Mouse (Mus musculus) forebrain, embryonic 10.5 days (tissue): ENCODE results near the gene Cnfn. TPM values are rescaled to one million over a fixed set of nuclear protein-coding genes. Genes with fewer than 3 reads are reported as not detected.
"Not testable (repeated sequence)": the region's sequence is repeated elsewhere in the genome, so short reads cannot be mapped to it uniquely, and the experiment has no call there.

Experiments used
- DNase-seq: peaks from one replicate; pipeline ENCODE4 v3.0.0-alpha.2; 2017; ENCODE audit warnings: low spot score; ENCODE audit errors: extremely low spot score
- H3K27ac ChIP-seq: fragments of 300-500 bp; sonication (generic); 2 replicates; pipeline ENCODE4 v1.5.1; 2016; ENCODE audit warnings: mild to moderate bottlenecking
- H3K27me3 ChIP-seq: fragments of 300-500 bp; sonication (generic); 2 replicates; pipeline ENCODE4 v1.6.1; 2016; ENCODE audit warnings: mild to moderate bottlenecking; ENCODE audit not compliant: poor library complexity, severe bottlenecking
- H3K36me3 ChIP-seq: fragments of 300-500 bp; sonication (generic); replicated peaks from 2 replicates; pipeline ENCODE4 v1.6.1; 2016; ENCODE audit warnings: mild to moderate bottlenecking, moderate library complexity
- H3K4me1 ChIP-seq: fragments of 300-500 bp; sonication (generic); 2 replicates; pipeline ENCODE4 v1.6.1; 2016
- H3K4me3 ChIP-seq: fragments of 300-500 bp; sonication (generic); 2 replicates; pipeline ENCODE4 v1.5.1; 2016; ENCODE audit warnings: mild to moderate bottlenecking, moderate library complexity
- H3K9me3 ChIP-seq: fragments of 300-500 bp; sonication (generic); 2 replicates; pipeline ENCODE4 v1.6.1; 2016; ENCODE audit warnings: mild to moderate bottlenecking, moderate library complexity
- WGBS: fragments of 180-500 bp; shearing (Covaris S2); methylation state at CpG from one replicate; pipeline ENCODE4 v1.1.7; 2016; 5-methylcytosine and 5-hydroxymethylcytosine counted together
- polyA plus RNA-seq: library from polyadenylated mRNA; unstranded; fragments of >200 nt; fragmentation: Nextera tagmentation; extraction: Ambion mirVana; gene quantifications from 2 replicates; pipeline ENCODE4 v1.2.1, GENCODE M21; 2016

The Cnfn gene
- polyA plus RNA-seq, 1 experiment from 2014 or later: not detected

DNA sequence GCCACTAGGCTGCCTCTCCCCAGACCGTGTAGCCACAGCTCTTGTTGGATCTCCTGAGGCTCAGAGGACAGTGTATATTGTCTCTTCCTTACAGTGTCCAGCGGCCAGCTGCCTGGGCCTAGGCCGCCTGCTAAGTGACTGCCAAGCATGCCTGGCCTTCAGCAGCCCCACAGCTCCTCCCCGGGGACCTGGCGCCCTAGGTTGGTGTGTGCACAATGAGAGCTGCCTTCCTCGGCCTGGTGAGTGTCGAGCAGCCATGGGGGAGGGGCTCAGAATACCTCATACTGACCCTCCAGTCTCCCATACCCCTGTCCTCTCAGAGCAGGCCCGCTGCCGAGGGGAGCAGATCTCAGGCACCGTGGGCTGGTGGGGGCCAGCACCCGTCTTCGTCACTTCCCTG lies 35.1 kb downstream of the Cnfn start:
- DNase-seq: no peak
- no peak overlapping the region for H3K4me3 ChIP-seq
- no peak overlapping the region for H3K27ac ChIP-seq
- no peaks in the 10 kb centered on the region for H3K27me3 ChIP-seq
- WGBS: 85% methylated on average over 12 of the region's 12 CpGs
- no peaks in the 10 kb centered on the region for H3K9me3 ChIP-seq
- peaks cover 86% of the 10 kb centered on the region for H3K36me3 ChIP-seq
- 0 out of 2 replicates have a peak, but pooled peaks cover 11% of the 10 kb centered on the region for H3K4me1 ChIP-seq

- 0 out of 2 replicates have a peak, but pooled peaks cover 11% of the 10 kb centered on the region for H3K4me1 ChIP-seq
- H3K9me3 ChIP-seq: no peaks in the 10 kb centered on the region
- H3K27ac ChIP-seq: no peak overlapping the region
- WGBS: 43% methylated on average over 16 of the region's 16 CpGs
- H3K36me3 ChIP-seq: peaks cover 83% of the 10 kb centered on the region
- no peaks in the 10 kb centered on the region for H3K27me3 ChIP-seq
- peak; percentile 80 for DNase-seq
- H3K4me3 ChIP-seq: no peak overlapping the region
Measured at GRCm38 (mm10) chr7:25333596-25334307, 35.8 kb downstream of the Cnfn start.

DNA sequence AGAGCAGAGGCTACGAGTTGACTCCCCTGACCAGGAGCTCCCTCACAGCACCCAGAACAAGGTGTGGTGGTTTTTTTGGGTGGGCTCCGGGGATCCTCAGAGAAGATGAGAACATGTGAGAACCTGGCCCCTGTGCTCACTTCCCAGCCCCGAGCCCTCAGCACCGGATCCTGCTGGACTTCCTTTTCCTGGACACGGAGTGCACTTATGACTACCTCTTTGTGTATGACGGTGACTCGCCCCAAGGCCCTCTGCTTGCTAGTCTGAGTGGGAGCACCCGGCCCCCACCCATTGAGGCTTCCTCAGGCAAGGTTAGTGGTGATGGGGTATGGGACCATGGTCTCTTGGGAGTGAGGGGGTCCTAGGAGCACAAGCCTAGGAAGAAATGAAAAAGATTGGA lies 43.3 kb downstream of the Cnfn start:
- 80% methylated on average over 8 of the region's 8 CpGs for WGBS
- no peak overlapping the region for H3K4me3 ChIP-seq
- H3K36me3 ChIP-seq: peaks cover 59% of the 10 kb centered on the region
- 0 out of 2 replicates have a peak, but pooled peaks cover 2% of the 10 kb centered on the region for H3K9me3 ChIP-seq
- DNase-seq: no peak
- H3K27me3 ChIP-seq: no peaks in the 10 kb centered on the region
- H3K4me1 ChIP-seq: peaks cover 20% of the 10 kb centered on the region
- H3K27ac ChIP-seq: no peak overlapping the region

DNA sequence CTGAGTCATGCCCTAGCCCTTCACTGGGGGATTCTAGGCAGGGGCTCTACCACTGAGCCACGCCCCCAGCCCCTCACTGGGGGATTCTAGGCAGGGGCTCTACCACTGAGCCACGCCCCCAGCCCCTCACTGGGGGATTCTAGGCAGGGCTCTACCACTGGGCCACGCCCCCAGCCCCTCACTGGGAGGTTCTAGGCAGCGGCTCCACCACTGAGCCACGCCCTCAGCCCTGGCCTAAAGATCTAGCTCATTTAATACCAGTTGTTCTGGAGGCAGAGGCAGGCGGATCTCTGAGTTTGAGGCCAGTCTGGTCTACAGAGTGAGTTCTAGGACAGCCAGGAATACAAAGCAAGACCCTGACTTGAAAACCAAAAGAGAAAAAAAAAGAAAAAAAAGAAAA lies 44.1 kb downstream of the Cnfn start:
- DNase-seq, H3K27ac ChIP-seq, H3K9me3 ChIP-seq, H3K27me3 ChIP-seq, H3K4me3 ChIP-seq: not testable (repeated sequence)
- peaks cover 51% of the 10 kb centered on the region for H3K36me3 ChIP-seq
- H3K4me1 ChIP-seq: peaks cover 24% of the 10 kb centered on the region
- 93% methylated on average over 6 of the region's 6 CpGs for WGBS

- Histone ChIP-seq H3K27me3 (no peaks in the 10 kb centered on the region), H3K27ac (no peak overlapping the region), H3K4me1 (peaks cover 26% of the 10 kb centered on the region), H3K9me3 (0 out of 2 replicates have a peak, but pooled peaks cover 2% of the 10 kb centered on the region), H3K36me3 (peaks cover 41% of the 10 kb centered on the region), H3K4me3 (no peak overlapping the region)
- 94% methylated on average over 2 of the region's 2 CpGs for WGBS
- no peak for DNase-seq
Measured at GRCm38 (mm10) chr7:25323219-25323618, 46.3 kb downstream of the Cnfn start.

- Histone ChIP-seq H3K27me3 (no peaks in the 10 kb centered on the region), H3K36me3 (peaks cover 30% of the 10 kb centered on the region), H3K27ac (peak overlapping the region; percentile 89), H3K9me3 (0 out of 2 replicates have a peak, but pooled peaks cover 2% of the 10 kb centered on the region), H3K4me1 (peaks cover 36% of the 10 kb centered on the region), H3K4me3 (peak overlapping the region; percentile 36)
- DNase-seq: peak; percentile 76
- 1% methylated on average over 6 of the region's 6 CpGs for WGBS
Measured at GRCm38 (mm10) chr7:25322058-25322484, 47.5 kb downstream of the Cnfn start.

Other genes with a start within 250 kb of the Cnfn start
- gene Pou2f2, start 190.0 kb downstream of the Cnfn start, polyA plus RNA-seq: 5.5 and 7.0 TPM in 2 replicates
- 8.8 and 10.7 TPM in 2 replicates for gene Dedd2, start 149.1 kb downstream of the Cnfn start, polyA plus RNA-seq
- gene Zfp526, start 148.3 kb downstream of the Cnfn start, polyA plus RNA-seq: 2.6 and 2.9 TPM in 2 replicates
- gene Gsk3a, start 131.9 kb downstream of the Cnfn start, polyA plus RNA-seq: 10.7 and 10.8 TPM in 2 replicates
- 8.4 and 10.1 TPM in 2 replicates for gene Erf, start 119.0 kb downstream of the Cnfn start, polyA plus RNA-seq
- gene Cic, start 102.0 kb downstream of the Cnfn start, polyA plus RNA-seq: 19.4 and 20.6 TPM in 2 replicates
- gene Pafah1b3, start 71.7 kb downstream of the Cnfn start, polyA plus RNA-seq: 246 and 257 TPM in 2 replicates
- 1.4 and 1.7 TPM in 2 replicates for gene Prr19, start 68.3 kb downstream of the Cnfn start, polyA plus RNA-seq
- gene Tmem145, start 63.6 kb downstream of the Cnfn start, polyA plus RNA-seq: 1.3 and 1.8 TPM in 2 replicates
- gene Megf8, start 52.6 kb downstream of the Cnfn start, polyA plus RNA-seq: 15.2 and 16.6 TPM in 2 replicates
- 7.4 and 7.5 TPM in 2 replicates for gene Lipe, start 29.0 kb upstream of the Cnfn start, polyA plus RNA-seq
- 0.43 and 0.71 TPM in 2 replicates for gene Cxcl17, start 43.2 kb upstream of the Cnfn start, polyA plus RNA-seq
- gene Ceacam1, start 107.9 kb upstream of the Cnfn start, polyA plus RNA-seq: 0.81 and 0.91 TPM in 2 replicates
- gene Ceacam2, start 170.1 kb upstream of the Cnfn start, polyA plus RNA-seq: not detected in 2 replicates
- gene Erich4, start 246.2 kb upstream of the Cnfn start, polyA plus RNA-seq: not detected in 2 replicates
- gene Dmac2, start 249.7 kb upstream of the Cnfn start, polyA plus RNA-seq: 26.9 and 27.0 TPM in 2 replicates